Mouse (Mus musculus) forebrain, embryonic 12.5 days (tissue): ENCODE measurements around the gene Dennd1b. TPM values are rescaled to one million over a fixed set of nuclear protein-coding genes. Genes with fewer than 3 reads are reported as not detected.

Experiments used
- ATAC-seq: fragments of 200-750 bp; cut with Nextera tagmentation; 2 replicates; pipeline ENCODE4 v1.8.0; 2017; ENCODE audit warnings: moderate TSS enrichment; ENCODE audit not compliant: low FRiP score
- H3K27ac ChIP-seq: fragments of 300-500 bp; sonication (generic); 2 replicates; pipeline ENCODE4 v1.5.1; 2016; ENCODE audit warnings: mild to moderate bottlenecking
- H3K27me3 ChIP-seq: fragments of 300-500 bp; sonication (generic); 2 replicates; pipeline ENCODE4 v1.6.1; 2016; ENCODE audit warnings: mild to moderate bottlenecking
- H3K36me3 ChIP-seq: fragments of 300-500 bp; sonication (generic); replicated peaks from 2 replicates; pipeline ENCODE4 v1.6.1; 2016; ENCODE audit warnings: mild to moderate bottlenecking
- H3K4me1 ChIP-seq: fragments of 300-500 bp; sonication (generic); 2 replicates; pipeline ENCODE4 v1.6.1; 2016
- H3K4me2 ChIP-seq: fragments of 300-500 bp; sonication (generic); 2 replicates; pipeline ENCODE4 v1.6.1; 2016; ENCODE audit warnings: mild to moderate bottlenecking, moderate library complexity
- H3K4me3 ChIP-seq: fragments of 300-500 bp; sonication (generic); replicated peaks from 2 replicates; pipeline ENCODE4 v1.5.1; 2016; ENCODE audit warnings: mild to moderate bottlenecking
- H3K9ac ChIP-seq: fragments of 300-500 bp; sonication (generic); 2 replicates; pipeline ENCODE4 v1.6.1; 2016; ENCODE audit warnings: mild to moderate bottlenecking
- H3K9me3 ChIP-seq: fragments of 300-500 bp; sonication (generic); 2 replicates; pipeline ENCODE4 v1.6.1; 2016
- WGBS: fragments of 180-500 bp; shearing (Covaris S2); methylation state at CpG from one replicate; pipeline ENCODE4 v1.1.7; 2016; 5-methylcytosine and 5-hydroxymethylcytosine counted together
- polyA plus RNA-seq: library from polyadenylated mRNA; unstranded; fragments of >200 nt; fragmentation: Nextera tagmentation; extraction: Ambion mirVana; gene quantifications from 2 replicates; pipeline ENCODE4 v1.2.1, GENCODE M21; 2016

Gene Dennd1b
- polyA plus RNA-seq, 1 experiment from 2014 or later, result 14.5 TPM

DNA sequence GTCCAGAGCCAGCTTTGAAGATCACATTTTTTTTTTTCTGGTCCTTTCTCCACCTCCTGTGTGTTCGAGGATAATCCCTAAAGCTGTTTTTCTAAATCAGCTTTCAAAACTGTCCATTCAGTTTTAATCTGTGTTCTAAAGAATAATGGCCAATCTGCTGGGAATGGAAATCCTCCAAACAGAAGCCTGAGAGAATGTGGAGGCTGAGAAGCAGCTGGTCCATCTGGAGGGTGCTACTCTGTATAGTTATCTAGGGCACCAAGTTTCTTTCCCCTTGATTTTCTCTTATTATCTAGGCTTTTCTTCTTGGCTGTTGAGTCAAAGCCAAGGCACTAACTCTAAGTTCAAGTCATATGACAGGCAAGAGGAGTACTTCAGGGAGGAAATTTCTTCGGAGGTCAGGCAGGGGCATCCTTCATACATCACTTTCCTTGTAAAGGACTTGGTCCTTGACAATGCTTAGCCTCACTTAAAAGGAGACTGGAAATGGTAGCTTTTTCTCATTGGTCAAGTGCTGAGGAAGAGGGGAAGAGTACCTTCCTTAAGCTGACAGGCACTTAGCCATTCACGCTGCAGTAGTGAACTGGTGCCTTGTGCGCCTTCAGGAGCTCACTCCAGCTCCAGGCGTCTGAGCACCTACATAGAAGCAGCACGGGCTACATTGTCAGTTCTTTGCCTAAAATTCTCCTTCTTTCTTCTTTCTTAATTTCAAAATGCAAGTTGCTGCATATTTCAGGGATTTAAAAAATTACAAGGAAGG, 32.6 kb downstream of the Dennd1b start:
- Histone ChIP-seq H3K27me3 (no peaks in the 10 kb centered on the region), H3K27ac (no peak overlapping the region), H3K4me1 (peaks cover 23% of the 10 kb centered on the region), H3K4me2 (no peak overlapping the region), H3K9ac (no peak overlapping the region), H3K36me3 (no peaks in the 10 kb centered on the region), H3K9me3 (no peaks in the 10 kb centered on the region), H3K4me3 (no peak overlapping the region)
- WGBS, result 68% methylated on average over 6 of the region's 6 CpGs
- ATAC-seq, result no peak

DNA sequence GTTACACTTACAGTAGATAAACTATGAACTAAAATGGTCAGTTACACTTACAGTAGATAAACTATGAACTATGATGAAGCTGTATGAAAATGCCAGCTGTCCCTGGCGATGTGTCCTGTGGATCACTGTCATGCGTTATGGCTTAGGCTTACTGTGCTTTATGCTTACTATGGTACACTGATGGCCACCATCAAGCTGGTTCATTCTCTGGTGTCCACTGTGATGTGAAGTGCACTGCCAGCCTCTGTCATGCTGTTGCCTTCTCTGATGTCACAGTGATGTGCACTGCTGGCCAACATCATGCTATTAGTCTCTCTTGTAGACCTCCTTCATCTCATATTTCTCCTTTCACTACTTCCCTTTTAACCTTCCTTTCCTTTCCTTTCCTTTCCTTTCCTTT, 33.4 kb downstream of the Dennd1b start:
- Histone ChIP-seq H3K9me3 (no peaks in the 10 kb centered on the region), H3K27me3 (no peaks in the 10 kb centered on the region), H3K9ac (no peak overlapping the region), H3K4me2 (no peak overlapping the region), H3K4me1 (peaks cover 31% of the 10 kb centered on the region), H3K27ac (no peak overlapping the region), H3K36me3 (no peaks in the 10 kb centered on the region), H3K4me3 (no peak overlapping the region)
- WGBS, result 93% methylated on average over 2 of the region's 2 CpGs
- no peak for ATAC-seq

DNA sequence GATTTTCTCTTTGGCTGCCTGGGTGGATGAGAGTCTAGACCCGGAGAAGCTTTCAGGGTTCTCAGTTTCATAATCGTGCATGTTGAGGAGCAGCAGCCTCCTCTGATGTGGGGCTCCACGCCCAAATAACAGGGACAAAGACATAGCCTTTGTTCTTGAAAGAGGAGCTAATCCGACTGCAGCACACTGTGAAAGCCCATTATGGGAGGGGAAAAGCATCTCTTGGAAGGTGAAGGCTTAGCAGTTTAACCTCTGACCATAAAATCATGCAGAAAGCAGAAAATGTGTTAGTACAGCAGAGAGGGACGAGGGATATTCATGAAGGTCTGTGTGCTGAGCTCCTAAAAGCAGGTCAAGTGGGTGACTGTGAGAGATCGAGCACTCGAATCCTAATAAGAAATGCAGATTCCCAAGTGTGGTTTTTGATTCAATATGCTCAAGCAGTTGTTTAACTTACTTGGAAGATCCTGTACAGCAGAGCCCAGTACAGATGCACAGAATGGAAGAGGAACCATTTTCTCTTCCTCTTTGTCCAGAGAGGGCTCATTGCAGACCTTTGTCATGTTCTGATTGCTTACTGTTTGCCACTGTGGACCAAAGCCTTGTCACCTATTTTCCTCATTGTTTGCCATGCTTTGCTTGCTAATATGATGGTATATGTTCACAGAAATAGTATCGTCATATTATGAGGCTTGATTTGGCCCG, 37.6 kb downstream of the Dennd1b start:
- Histone ChIP-seq H3K9me3 (no peaks in the 10 kb centered on the region), H3K36me3 (no peaks in the 10 kb centered on the region), H3K4me3 (no peak overlapping the region), H3K27me3 (no peaks in the 10 kb centered on the region), H3K27ac (peak overlapping the region; percentile 80), H3K4me1 (peaks cover 25% of the 10 kb centered on the region), H3K9ac (0 out of 2 replicates have a peak overlapping the region, but pooled peaks have one; percentile 25), H3K4me2 (peak overlapping the region; percentile 36)
- ATAC-seq, result peak; percentile 75
- WGBS, result 13% methylated on average over 9 of the region's 9 CpGs

DNA sequence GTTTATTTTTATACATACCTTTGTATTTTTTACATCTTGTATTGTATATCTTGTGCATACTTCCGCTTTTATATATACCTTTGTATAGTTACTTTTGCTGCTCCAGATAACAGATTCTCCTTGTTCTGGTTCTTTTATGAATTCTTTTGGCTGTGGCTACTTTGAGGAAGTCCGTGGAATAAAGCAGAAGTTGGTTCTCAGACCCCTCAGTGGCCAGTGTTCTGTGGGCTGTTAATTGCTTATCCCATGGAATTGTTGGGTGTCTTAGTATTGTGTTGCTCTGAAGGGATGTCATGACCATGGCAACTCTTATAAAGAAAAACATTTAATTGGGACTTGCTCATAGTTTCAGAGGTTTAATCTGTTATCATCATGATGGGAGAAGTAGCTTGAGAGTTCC, 40.3 kb downstream of the Dennd1b start:
- peaks cover 25% of the 10 kb centered on the region for H3K4me1 ChIP-seq
- ATAC-seq, result no peak
- H3K9me3 ChIP-seq, result no peaks in the 10 kb centered on the region
- no peak overlapping the region for H3K4me3 ChIP-seq
- WGBS, result 67% methylated on average over 2 of the region's 2 CpGs
- no peaks in the 10 kb centered on the region for H3K36me3 ChIP-seq
- no peak overlapping the region for H3K9ac ChIP-seq
- H3K27me3 ChIP-seq, result no peaks in the 10 kb centered on the region
- H3K4me2 ChIP-seq, result no peak overlapping the region
- no peak overlapping the region for H3K27ac ChIP-seq

DNA sequence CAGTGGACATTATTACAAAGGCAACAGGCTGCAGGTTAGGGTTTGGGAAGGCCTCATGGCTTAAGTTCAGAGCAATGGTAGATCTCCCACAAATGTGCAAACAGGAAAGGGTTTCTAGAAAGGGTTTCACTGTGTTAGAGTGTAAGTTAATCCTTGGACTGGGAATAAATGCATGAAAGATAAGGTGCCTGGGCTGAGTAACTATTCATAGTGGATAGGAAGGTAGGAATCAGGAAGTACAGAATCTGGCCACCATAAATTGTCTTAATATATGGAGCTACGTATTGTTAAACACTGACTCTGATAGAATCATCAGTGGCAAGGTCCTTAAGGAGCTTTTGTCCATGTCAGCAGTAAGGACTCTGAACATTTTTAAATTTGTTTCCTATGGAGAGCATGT, 42.8 kb downstream of the Dennd1b start:
- no peak for ATAC-seq
- Histone ChIP-seq H3K27me3 (no peaks in the 10 kb centered on the region), H3K4me1 (peaks cover 18% of the 10 kb centered on the region), H3K4me3 (no peak overlapping the region), H3K36me3 (no peaks in the 10 kb centered on the region), H3K9ac (no peak overlapping the region), H3K27ac (no peak overlapping the region), H3K9me3 (no peaks in the 10 kb centered on the region), H3K4me2 (no peak overlapping the region)
- 91% methylated on average over 1 of the region's 1 CpGs for WGBS

DNA sequence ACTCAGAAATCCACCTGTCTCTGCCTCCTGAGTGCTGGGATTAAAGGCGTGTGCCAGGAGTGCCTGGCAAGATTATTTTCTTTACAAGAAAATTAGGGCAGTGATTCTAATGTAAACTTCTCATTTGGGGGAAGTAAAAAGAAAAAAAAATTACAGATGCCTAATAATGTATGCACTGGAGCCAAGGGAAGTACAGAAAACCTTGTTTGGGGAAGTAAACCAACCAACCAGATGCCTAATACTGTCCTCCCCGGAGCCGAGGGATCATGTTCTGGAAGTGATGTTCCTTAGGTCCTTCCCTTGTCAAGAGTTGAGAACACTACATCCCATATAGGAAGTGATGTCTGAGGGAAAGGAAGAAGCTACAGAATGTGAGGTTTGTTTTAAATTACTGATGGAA, 44.2 kb downstream of the Dennd1b start:
- no peak for ATAC-seq

DNA sequence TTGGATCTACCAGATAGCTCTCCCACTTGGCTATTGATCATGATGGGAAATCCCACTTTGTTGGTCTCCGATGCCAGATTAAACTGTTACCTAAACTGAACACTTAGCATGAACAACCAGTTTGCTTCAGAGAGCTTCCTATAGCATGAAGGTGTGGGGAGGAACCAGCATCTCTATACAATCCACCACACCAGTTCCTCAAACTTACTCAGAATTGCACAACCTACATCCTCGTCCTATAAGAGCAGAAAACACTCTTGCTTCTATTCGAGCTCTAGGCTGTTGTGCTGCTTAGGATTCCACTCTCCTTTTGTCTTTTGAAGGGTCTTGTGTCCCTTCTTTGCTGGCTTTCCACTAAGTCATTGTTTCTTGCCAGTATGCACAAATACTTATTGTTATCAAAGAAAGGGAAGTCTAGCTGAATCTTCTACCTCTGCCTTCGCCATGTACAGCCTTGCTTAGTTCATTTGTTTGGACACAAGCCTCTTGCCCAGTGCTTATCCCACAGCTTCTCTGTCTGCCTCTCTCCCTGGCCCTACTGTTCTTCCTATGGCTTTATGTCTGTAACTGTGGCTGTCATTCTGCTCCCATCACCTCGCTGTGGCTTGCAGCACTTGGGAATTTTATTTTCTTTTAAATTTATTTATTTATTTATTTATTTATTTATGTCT, 52.0 kb downstream of the Dennd1b start:
- no peak overlapping the region for H3K4me2 ChIP-seq
- no peaks in the 10 kb centered on the region for H3K36me3 ChIP-seq
- H3K4me3 ChIP-seq, result no peak overlapping the region
- 62% methylated on average over 5 of the region's 5 CpGs for WGBS
- H3K27ac ChIP-seq, result no peak overlapping the region
- H3K9me3 ChIP-seq, result no peaks in the 10 kb centered on the region; the same call in 1 of the 2 replicates
- ATAC-seq, result no peak
- no peaks in the 10 kb centered on the region for H3K27me3 ChIP-seq
- no peaks in the 10 kb centered on the region; the same call in 1 of the 2 replicates for H3K4me1 ChIP-seq
- no peak overlapping the region for H3K9ac ChIP-seq

More for the DNA sequence above, 44.2 kb downstream of the Dennd1b start:
- Histone ChIP-seq H3K9me3 (no peaks in the 10 kb centered on the region), H3K27me3 (no peaks in the 10 kb centered on the region), H3K4me3 (no peak overlapping the region), H3K27ac (no peak overlapping the region), H3K9ac (no peak overlapping the region), H3K36me3 (no peaks in the 10 kb centered on the region), H3K4me2 (no peak overlapping the region), H3K4me1 (peaks cover 4% of the 10 kb centered on the region; the same call in 1 of the 2 replicates)
- WGBS, result 89% methylated on average over 3 of the region's 3 CpGs

DNA sequence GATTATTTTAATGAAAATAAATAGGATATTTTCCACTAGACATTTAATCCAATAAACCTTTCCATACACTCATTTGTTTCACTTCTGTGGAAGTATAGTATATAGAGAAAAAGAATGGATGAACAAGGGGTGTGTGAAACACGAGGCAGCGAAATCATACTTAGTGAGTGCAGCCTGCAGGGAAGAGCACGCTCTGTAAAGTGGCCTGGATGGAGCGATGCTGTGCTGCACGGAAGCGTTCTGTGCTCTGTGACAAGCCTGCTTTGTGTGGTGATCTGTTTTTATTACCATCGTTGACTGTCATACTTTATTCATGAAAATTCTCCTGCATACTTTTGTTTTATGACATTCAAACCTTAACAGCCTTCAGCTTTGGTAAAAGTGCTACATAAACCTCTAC, 58.1 kb downstream of the Dennd1b start:
- H3K4me1 ChIP-seq, result peaks cover 8% of the 10 kb centered on the region
- H3K9ac ChIP-seq, result no peak overlapping the region
- H3K27ac ChIP-seq, result 0 out of 2 replicates have a peak overlapping the region, but pooled peaks have one; percentile 8
- no peak overlapping the region for H3K4me2 ChIP-seq
- H3K36me3 ChIP-seq, result no peaks in the 10 kb centered on the region
- no peak overlapping the region for H3K4me3 ChIP-seq
- no peaks in the 10 kb centered on the region; the same call in 1 of the 2 replicates for H3K9me3 ChIP-seq
- 52% methylated on average over 7 of the region's 7 CpGs for WGBS
- no peaks in the 10 kb centered on the region for H3K27me3 ChIP-seq
- peak; percentile 50; the same call in 1 of the 2 replicates for ATAC-seq

DNA sequence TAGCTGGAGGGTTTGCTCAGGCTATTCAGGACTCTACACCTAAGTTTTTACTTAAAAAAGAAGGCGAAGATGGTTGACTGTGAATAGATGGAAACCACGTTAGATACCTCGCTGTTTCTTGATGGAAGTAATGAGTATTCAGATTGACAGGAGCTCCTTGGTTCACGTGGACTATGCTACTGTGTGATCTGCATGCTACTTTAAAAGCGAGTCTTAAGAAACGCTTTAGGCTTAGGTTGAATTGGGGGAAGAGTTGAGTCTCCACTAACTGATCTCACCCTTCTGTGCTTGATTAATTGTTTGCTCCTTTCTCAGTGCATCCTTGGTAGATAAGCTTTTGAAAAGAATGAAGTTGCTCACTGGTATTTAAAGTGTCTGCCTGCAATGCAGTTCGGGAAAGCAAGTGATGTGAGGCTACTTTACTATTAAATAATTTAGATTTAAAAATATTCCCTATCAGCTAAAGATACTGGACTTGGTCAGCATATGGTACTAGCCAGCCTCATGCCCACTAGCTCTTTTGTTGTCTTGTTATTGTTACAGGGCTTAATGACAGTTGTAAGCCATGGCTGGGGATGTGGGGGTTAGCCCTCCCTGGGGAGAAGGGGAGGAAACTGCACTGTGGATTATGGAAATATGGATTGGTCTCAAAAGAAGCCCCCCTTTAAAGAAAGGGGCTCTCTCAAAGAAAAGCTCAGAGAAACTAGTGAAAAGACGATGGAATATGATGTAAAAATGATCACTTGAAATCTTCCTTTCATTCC, 62.8 kb downstream of the Dennd1b start:
- 37% methylated on average over 8 of the region's 8 CpGs for WGBS
- peaks cover 12% of the 10 kb centered on the region for H3K4me1 ChIP-seq
- ATAC-seq, result no peak
- no peaks in the 10 kb centered on the region for H3K9me3 ChIP-seq
- no peak overlapping the region for H3K4me2 ChIP-seq
- H3K4me3 ChIP-seq, result no peak overlapping the region
- H3K27me3 ChIP-seq, result no peaks in the 10 kb centered on the region
- no peaks in the 10 kb centered on the region for H3K36me3 ChIP-seq
- no peak overlapping the region for H3K9ac ChIP-seq
- H3K27ac ChIP-seq, result peak overlapping the region; percentile 47; the same call in 1 of the 2 replicates

DNA sequence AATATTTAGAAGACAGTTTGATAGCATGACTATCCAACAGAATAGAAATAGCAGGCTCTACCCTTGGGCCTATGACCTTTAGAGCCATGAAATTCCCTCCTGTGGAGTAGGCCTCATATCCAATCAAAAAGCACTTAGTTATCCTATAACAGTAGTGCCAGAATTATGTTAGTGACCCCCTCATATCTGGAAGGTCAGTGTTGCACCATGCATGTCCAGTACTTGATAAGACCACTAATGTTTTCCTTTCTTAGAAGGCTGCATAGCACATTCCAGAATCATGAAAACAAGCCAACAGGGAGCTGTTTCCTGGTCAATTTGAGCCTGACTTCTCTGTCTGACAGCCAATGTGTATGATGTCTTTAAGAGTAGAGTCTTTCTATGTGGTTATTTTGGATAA, 66.3 kb downstream of the Dennd1b start:
- Histone ChIP-seq H3K4me2 (no peak overlapping the region), H3K9me3 (no peaks in the 10 kb centered on the region), H3K9ac (no peak overlapping the region), H3K4me1 (peaks cover 12% of the 10 kb centered on the region), H3K36me3 (no peaks in the 10 kb centered on the region), H3K27ac (no peak overlapping the region), H3K27me3 (no peaks in the 10 kb centered on the region), H3K4me3 (no peak overlapping the region)
- ATAC-seq, result no peak

DNA sequence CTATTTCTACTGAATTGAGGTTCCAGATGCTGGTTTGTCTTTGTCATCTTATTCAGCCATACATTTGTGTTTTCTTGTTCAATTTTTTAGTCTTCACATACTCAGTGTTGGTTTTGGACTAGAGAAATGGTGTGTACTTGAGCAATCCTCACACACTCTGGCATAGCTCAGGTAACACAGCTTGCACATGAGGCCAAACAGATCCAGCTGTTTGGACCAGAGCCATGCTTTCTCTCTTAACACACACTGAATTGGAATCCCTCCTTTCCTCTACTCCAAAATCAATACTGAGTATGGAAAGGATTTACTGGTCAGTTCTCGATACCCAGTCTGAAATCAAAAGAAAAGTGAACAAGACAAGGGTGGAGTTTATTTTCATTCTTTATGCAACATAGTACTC, 69.2 kb downstream of the Dennd1b start:
- Histone ChIP-seq H3K4me3 (no peak overlapping the region), H3K4me2 (no peak overlapping the region), H3K27ac (no peak overlapping the region), H3K36me3 (no peaks in the 10 kb centered on the region), H3K27me3 (no peaks in the 10 kb centered on the region), H3K4me1 (peaks cover 5% of the 10 kb centered on the region; the same call in 1 of the 2 replicates), H3K9ac (no peak overlapping the region), H3K9me3 (no peaks in the 10 kb centered on the region)
- no peak for ATAC-seq
- 89% methylated on average over 1 of the region's 1 CpGs for WGBS

DNA sequence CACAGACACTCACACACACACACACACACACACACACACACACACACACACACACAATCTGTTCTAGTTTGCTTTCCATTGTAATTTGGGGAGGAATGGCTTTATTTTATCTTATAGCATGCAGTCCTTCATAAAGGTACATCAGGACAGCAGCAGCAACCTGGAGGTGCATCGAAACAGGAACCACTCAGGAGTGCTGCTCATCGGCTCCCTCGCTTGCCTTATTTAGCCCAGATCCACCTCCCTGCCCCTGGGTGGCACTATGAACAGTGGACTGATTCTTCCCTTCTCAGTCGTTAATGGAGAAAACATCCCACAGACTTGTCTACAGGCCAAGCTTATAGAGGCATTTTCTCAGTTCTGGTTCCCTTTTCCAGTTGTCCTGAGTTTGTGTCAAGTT, 71.9 kb downstream of the Dennd1b start:
- no peak overlapping the region for H3K4me3 ChIP-seq
- ATAC-seq, result no peak
- no peaks in the 10 kb centered on the region for H3K9me3 ChIP-seq
- H3K27me3 ChIP-seq, result no peaks in the 10 kb centered on the region
- no peak overlapping the region for H3K4me2 ChIP-seq
- WGBS, result 68% methylated on average over 4 of the region's 4 CpGs
- no peak overlapping the region for H3K9ac ChIP-seq
- H3K27ac ChIP-seq, result no peak overlapping the region
- peaks cover 17% of the 10 kb centered on the region for H3K4me1 ChIP-seq
- no peaks in the 10 kb centered on the region for H3K36me3 ChIP-seq
